Mouse (Mus musculus): ENCODE results near the gene Shbg. TPM values are rescaled to one million over a fixed set of nuclear protein-coding genes. Genes with fewer than 3 reads are reported as not detected.

Shbg gene
- polyA plus RNA-seq, 1 experiment from 2014 or later = not detected

DNA sequence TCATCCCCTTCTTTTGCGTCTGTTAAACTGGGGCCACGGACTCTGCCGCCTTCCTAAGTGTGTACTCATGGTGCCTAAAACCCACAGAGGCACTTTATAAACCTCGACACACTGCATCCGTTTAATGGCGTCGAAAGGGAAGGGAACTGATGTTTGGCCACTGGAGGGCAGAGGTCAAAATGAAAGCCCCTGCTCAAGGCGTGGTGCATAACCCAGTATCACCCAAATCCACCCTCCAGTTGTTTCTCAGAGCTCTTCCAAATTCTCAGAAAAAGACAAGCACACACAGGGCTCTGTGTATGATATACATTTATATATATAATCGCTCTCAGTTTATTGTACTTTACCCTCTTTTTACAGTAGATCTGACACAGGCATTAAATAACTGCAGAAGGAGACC is 18.3 kb downstream of the Shbg start:
- WGBS = 10% methylated on average over 9 of the region's 9 CpGs
- peak overlapping the region; percentile 28; the same call in 1 of the 2 replicates for H3K9ac ChIP-seq (ENCODE audit: low read depth, low read length)
- H3K27me3 ChIP-seq (ENCODE audit: control insufficient read depth, insufficient read depth, low read length) = peaks cover 2% of the 10 kb centered on the region; the same call in 1 of the 2 replicates
- peaks cover 21% of the 10 kb centered on the region for H3K4me1 ChIP-seq (ENCODE audit: control insufficient read depth, insufficient read depth, low read length)
- peaks cover 4% of the 10 kb centered on the region; the same call in 1 of the 2 replicates for H3K36me3 ChIP-seq (ENCODE audit: control insufficient read depth, insufficient read depth, low read length)
- peak overlapping the region; percentile 87; the same call in 1 of the 2 replicates for H3K27ac ChIP-seq (ENCODE audit: low read depth, low read length)
- no peak overlapping the region for H3K4me3 ChIP-seq (ENCODE audit: low read length)
- H3K4me2 ChIP-seq (replicated peaks; ENCODE audit: low read depth, low read length) = peak overlapping the region; percentile 19; the same call in 1 of the 2 replicates
- ATAC-seq (ENCODE audit: low FRiP score, low TSS enrichment) = no peak
- H3K9me3 ChIP-seq (ENCODE audit: control insufficient read depth, low read length) = no peaks in the 10 kb centered on the region

DNA sequence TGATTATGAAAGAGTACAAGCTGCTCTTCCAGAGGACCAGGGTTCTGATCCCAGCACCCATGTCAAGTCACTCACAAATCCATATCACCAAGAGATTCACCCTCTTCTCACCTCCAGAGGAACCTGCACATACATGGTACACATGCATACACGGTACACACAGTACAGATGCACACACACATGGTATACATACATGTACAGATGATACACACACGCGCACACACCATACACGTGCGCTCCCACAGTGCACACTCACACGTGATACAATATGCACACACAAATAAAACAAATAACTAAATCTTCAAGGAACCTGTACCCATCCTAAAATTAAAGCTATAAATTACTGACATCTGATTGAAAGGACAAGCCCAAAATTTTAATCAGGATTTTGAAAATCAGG is 22.9 kb downstream of the Shbg start:
- ATAC-seq (ENCODE audit: low FRiP score, low TSS enrichment) = no peak
- Histone ChIP-seq H3K4me1 (ENCODE audit: control insufficient read depth, insufficient read depth, low read length) (peaks cover 3% of the 10 kb centered on the region), H3K36me3 (ENCODE audit: control insufficient read depth, insufficient read depth, low read length) (peaks cover 35% of the 10 kb centered on the region), H3K4me2 (replicated peaks; ENCODE audit: low read depth, low read length) (no peak overlapping the region), H3K9me3 (ENCODE audit: control insufficient read depth, low read length) (no peaks in the 10 kb centered on the region), H3K27me3 (ENCODE audit: control insufficient read depth, insufficient read depth, low read length) (no peaks in the 10 kb centered on the region), H3K9ac (ENCODE audit: low read depth, low read length) (no peak overlapping the region), H3K27ac (ENCODE audit: low read depth, low read length) (no peak overlapping the region), H3K4me3 (ENCODE audit: low read length) (no peak overlapping the region)
- WGBS = 95% methylated on average over 6 of the region's 6 CpGs

DNA sequence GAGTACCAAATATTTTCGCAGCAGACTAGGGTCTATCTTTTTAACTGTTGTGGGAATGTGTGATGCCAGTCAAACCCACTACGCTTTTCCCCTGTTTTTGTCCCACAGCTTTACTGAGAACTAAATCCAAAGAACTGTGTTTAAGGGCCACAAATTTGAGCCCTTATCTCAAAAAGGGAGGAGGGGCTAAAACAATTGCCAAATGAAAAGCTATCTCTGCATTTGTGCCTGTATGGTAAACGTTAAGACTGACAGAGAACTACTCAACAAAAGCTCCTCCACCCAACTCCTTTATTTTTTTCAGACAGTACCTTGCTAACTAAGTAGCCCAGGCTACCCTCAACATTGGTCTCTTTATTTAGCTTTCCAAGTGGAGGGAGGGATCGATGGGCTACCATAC is 24.9 kb downstream of the Shbg start:
- Histone ChIP-seq H3K27ac (ENCODE audit: low read depth, low read length) (no peak overlapping the region), H3K4me2 (replicated peaks; ENCODE audit: low read depth, low read length) (no peak overlapping the region), H3K4me3 (ENCODE audit: low read length) (no peak overlapping the region), H3K9ac (ENCODE audit: low read depth, low read length) (no peak overlapping the region), H3K4me1 (ENCODE audit: control insufficient read depth, insufficient read depth, low read length) (no peaks in the 10 kb centered on the region), H3K9me3 (ENCODE audit: control insufficient read depth, low read length) (no peaks in the 10 kb centered on the region), H3K27me3 (ENCODE audit: control insufficient read depth, insufficient read depth, low read length) (no peaks in the 10 kb centered on the region), H3K36me3 (ENCODE audit: control insufficient read depth, insufficient read depth, low read length) (peaks cover 56% of the 10 kb centered on the region)
- 90% methylated on average over 4 of the region's 4 CpGs for WGBS
- no peak for ATAC-seq (ENCODE audit: low FRiP score, low TSS enrichment)

GRCm38 (mm10) chr11:69591899-69592637 is 25.6 kb downstream of the Shbg start:
- no peak overlapping the region for H3K4me2 ChIP-seq (replicated peaks; ENCODE audit: low read depth, low read length)
- no peaks in the 10 kb centered on the region for H3K9me3 ChIP-seq (ENCODE audit: control insufficient read depth, low read length)
- H3K27ac ChIP-seq (ENCODE audit: low read depth, low read length) = no peak overlapping the region
- no peak overlapping the region for H3K9ac ChIP-seq (ENCODE audit: low read depth, low read length)
- H3K36me3 ChIP-seq (ENCODE audit: control insufficient read depth, insufficient read depth, low read length) = peaks cover 63% of the 10 kb centered on the region
- no peaks in the 10 kb centered on the region for H3K4me1 ChIP-seq (ENCODE audit: control insufficient read depth, insufficient read depth, low read length)
- WGBS = 91% methylated on average over 7 of the region's 7 CpGs
- no peak overlapping the region for H3K4me3 ChIP-seq (ENCODE audit: low read length)
- no peak for ATAC-seq (ENCODE audit: low FRiP score, low TSS enrichment)
- no peaks in the 10 kb centered on the region for H3K27me3 ChIP-seq (ENCODE audit: control insufficient read depth, insufficient read depth, low read length)

DNA sequence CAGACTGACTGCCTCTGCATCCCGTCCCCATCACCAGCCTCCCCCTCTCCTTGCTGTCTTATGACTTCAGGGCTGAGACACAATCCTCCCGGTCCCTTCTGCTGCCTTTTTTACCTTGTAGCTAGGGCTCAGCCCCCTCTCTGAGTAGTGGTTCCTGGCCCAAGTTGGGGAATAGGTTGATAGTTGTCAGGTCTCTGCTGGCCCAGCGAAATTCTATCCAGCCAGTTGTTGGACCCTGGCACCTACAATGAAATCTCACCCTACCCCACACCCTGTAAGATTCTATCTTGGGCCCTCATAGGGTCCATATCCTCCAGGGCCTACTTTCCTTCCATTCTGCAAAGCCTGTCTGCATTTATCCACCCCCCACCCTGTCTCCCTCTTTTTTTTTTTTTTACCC is 26.3 kb downstream of the Shbg start:
- no peak overlapping the region for H3K9ac ChIP-seq (ENCODE audit: low read depth, low read length)
- H3K4me2 ChIP-seq (replicated peaks; ENCODE audit: low read depth, low read length) = no peak overlapping the region
- no peak overlapping the region for H3K27ac ChIP-seq (ENCODE audit: low read depth, low read length)
- no peak overlapping the region for H3K4me3 ChIP-seq (ENCODE audit: low read length)
- no peak for ATAC-seq (ENCODE audit: low FRiP score, low TSS enrichment)
- H3K4me1 ChIP-seq (ENCODE audit: control insufficient read depth, insufficient read depth, low read length) = no peaks in the 10 kb centered on the region
- H3K27me3 ChIP-seq (ENCODE audit: control insufficient read depth, insufficient read depth, low read length) = no peaks in the 10 kb centered on the region
- peaks cover 69% of the 10 kb centered on the region for H3K36me3 ChIP-seq (ENCODE audit: control insufficient read depth, insufficient read depth, low read length)
- H3K9me3 ChIP-seq (ENCODE audit: control insufficient read depth, low read length) = no peaks in the 10 kb centered on the region
- WGBS = 85% methylated on average over 3 of the region's 3 CpGs

GRCm38 (mm10) chr11:69590622-69591021 is 27.1 kb downstream of the Shbg start:
- 96% methylated on average over 8 of the region's 8 CpGs for WGBS
- H3K27me3 ChIP-seq (ENCODE audit: control insufficient read depth, insufficient read depth, low read length) = no peaks in the 10 kb centered on the region
- H3K4me3 ChIP-seq (ENCODE audit: low read length) = no peak overlapping the region
- H3K4me2 ChIP-seq (replicated peaks; ENCODE audit: low read depth, low read length) = no peak overlapping the region
- no peaks in the 10 kb centered on the region for H3K4me1 ChIP-seq (ENCODE audit: control insufficient read depth, insufficient read depth, low read length)
- ATAC-seq (ENCODE audit: low FRiP score, low TSS enrichment) = no peak
- no peak overlapping the region for H3K27ac ChIP-seq (ENCODE audit: low read depth, low read length)
- H3K36me3 ChIP-seq (ENCODE audit: control insufficient read depth, insufficient read depth, low read length) = peaks cover 70% of the 10 kb centered on the region
- no peak overlapping the region for H3K9ac ChIP-seq (ENCODE audit: low read depth, low read length)
- H3K9me3 ChIP-seq (ENCODE audit: control insufficient read depth, low read length) = no peaks in the 10 kb centered on the region

DNA sequence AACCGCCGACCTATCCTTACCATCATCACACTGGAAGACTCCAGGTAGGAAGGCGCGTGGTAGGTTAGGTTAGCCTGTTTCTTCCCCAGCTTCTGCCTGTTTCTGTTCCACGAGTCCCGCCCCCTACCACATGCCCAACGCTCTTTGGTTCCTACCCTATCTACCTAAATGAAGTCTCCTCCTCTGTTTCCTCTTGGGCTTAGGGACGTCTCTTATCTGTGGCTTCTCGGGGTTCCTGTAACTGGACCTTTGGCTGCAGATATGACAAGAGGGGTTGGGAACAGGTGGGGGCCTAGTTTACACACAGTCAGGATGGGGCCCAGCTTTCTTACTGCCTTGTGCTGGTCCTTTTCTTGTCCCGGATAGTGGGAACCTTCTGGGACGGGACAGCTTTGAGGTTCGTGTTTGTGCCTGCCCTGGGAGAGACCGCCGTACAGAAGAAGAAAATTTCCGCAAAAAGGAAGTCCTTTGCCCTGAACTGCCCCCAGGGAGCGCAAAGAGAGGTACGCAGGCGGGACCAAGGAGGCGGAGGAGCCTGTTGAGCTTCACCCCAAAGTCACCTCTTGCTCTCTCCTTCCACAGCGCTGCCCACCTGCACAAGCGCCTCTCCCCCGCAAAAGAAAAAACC is 28.4 kb downstream of the Shbg start:
- Histone ChIP-seq H3K27me3 (ENCODE audit: control insufficient read depth, insufficient read depth, low read length) (no peaks in the 10 kb centered on the region), H3K4me2 (replicated peaks; ENCODE audit: low read depth, low read length) (no peak overlapping the region), H3K36me3 (ENCODE audit: control insufficient read depth, insufficient read depth, low read length) (peaks cover 72% of the 10 kb centered on the region), H3K9me3 (ENCODE audit: control insufficient read depth, low read length) (no peaks in the 10 kb centered on the region), H3K9ac (ENCODE audit: low read depth, low read length) (no peak overlapping the region), H3K27ac (ENCODE audit: low read depth, low read length) (no peak overlapping the region), H3K4me3 (ENCODE audit: low read length) (no peak overlapping the region), H3K4me1 (ENCODE audit: control insufficient read depth, insufficient read depth, low read length) (no peaks in the 10 kb centered on the region)
- no peak for ATAC-seq (ENCODE audit: low FRiP score, low TSS enrichment)
- 92% methylated on average over 22 of the region's 22 CpGs for whole genome bisulfite sequencing

GRCm38 (mm10) chr11:69585718-69586325 is 31.9 kb downstream of the Shbg start:
- 79% methylated on average over 7 of the region's 7 CpGs for WGBS
- Histone ChIP-seq H3K27me3 (ENCODE audit: control insufficient read depth, insufficient read depth, low read length) (no peaks in the 10 kb centered on the region), H3K4me1 (ENCODE audit: control insufficient read depth, insufficient read depth, low read length) (peaks cover 11% of the 10 kb centered on the region), H3K4me3 (ENCODE audit: low read length) (no peak overlapping the region), H3K4me2 (replicated peaks; ENCODE audit: low read depth, low read length) (no peak overlapping the region), H3K27ac (ENCODE audit: low read depth, low read length) (no peak overlapping the region), H3K9ac (ENCODE audit: low read depth, low read length) (no peak overlapping the region), H3K36me3 (ENCODE audit: control insufficient read depth, insufficient read depth, low read length) (peaks cover 54% of the 10 kb centered on the region), H3K9me3 (ENCODE audit: control insufficient read depth, low read length) (no peaks in the 10 kb centered on the region)
- ATAC-seq (ENCODE audit: low FRiP score, low TSS enrichment) = no peak

DNA sequence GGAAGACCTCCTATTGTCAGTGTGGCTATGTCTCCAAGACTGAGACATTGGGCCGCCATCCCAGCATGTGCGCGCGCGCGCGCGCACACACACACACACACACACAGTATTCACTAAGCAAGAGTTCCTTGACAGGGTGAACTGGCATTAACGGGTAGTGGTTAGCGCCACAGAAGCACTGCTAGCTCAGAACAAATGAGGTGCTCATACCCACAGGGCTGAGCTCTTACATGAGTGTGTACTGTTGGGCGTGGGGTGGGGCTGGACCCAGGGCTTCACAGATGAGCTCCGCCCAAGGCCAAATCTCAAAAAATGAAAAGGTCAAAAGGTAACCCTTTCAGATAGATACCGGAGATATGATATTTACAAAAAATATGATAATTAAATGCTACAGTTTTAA is 32.8 kb downstream of the Shbg start:
- peaks cover 46% of the 10 kb centered on the region for H3K36me3 ChIP-seq (ENCODE audit: control insufficient read depth, insufficient read depth, low read length)
- H3K27me3 ChIP-seq (ENCODE audit: control insufficient read depth, insufficient read depth, low read length) = no peaks in the 10 kb centered on the region
- 97% methylated on average over 13 of the region's 13 CpGs for WGBS

More for the DNA sequence above, 32.8 kb downstream of the Shbg start:
- H3K27ac ChIP-seq (ENCODE audit: low read depth, low read length) = no peak overlapping the region
- no peak overlapping the region for H3K4me2 ChIP-seq (replicated peaks; ENCODE audit: low read depth, low read length)
- no peak overlapping the region for H3K9ac ChIP-seq (ENCODE audit: low read depth, low read length)
- H3K9me3 ChIP-seq (ENCODE audit: control insufficient read depth, low read length) = no peaks in the 10 kb centered on the region
- no peak for ATAC-seq (ENCODE audit: low FRiP score, low TSS enrichment)
- H3K4me1 ChIP-seq (ENCODE audit: control insufficient read depth, insufficient read depth, low read length) = peaks cover 11% of the 10 kb centered on the region
- no peak overlapping the region for H3K4me3 ChIP-seq (ENCODE audit: low read length)
